Mouse (Mus musculus): Measurements from ENCODE around the gene Lsm3.
"Not testable (repeated sequence)": the region's sequence is repeated elsewhere in the genome, so short reads cannot be mapped to it uniquely, and the experiment has no call there.

Gene Lsm3

DNA sequence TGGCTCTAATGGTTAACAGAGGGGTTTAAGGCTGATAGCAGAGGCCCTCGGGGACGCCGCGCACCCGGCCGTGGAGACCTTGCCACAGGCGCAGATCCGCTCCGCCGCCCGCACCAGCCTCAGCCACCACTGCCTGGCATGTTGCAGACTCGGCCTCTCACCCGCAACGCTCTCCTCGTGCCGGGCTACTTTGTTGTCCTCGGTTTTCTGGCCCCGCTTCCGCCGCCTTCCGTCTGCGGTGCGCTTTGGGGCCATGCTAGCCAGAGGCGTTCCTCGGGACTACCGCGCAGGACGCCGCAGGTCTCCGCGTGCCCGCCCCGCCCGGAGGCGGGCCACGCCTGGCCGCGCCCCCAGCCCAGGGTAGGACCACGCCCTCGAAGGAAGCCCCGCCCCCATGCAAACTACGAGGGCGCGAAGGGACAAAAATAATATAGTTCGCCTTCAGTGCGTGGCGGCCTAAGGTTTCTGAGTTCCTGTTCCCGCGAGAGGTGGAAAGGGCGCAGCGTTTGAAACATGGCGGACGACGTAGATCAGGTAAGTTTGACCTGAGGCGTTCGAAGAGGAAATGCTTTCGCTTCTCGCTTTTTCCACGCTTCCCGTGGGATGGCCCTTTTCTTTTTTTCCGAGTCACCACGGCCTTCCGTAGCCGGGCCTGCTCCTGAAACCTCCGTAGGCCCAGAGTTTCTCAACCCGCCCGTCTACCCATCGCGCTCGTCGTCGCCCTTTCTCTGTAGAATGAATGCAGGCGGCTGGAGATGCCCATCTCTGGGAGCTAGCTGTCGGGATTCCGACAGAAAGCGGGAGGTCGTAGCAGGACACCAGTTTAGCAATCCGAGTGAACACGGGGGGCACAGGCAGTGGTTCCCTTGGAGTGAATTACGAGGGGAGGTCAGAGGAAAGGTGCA is at the start of gene Lsm3, which contains the start of gene Xpc:
TSS of gene Lsm3 (plus strand) at position 384 of the 905 bp plus-strand sequence.
TSS of gene Xpc (minus strand) at position 344 of the 905 bp plus-strand sequence.
- DNase-seq (ENCODE audit: low spot score): peak; percentile 98

DNA sequence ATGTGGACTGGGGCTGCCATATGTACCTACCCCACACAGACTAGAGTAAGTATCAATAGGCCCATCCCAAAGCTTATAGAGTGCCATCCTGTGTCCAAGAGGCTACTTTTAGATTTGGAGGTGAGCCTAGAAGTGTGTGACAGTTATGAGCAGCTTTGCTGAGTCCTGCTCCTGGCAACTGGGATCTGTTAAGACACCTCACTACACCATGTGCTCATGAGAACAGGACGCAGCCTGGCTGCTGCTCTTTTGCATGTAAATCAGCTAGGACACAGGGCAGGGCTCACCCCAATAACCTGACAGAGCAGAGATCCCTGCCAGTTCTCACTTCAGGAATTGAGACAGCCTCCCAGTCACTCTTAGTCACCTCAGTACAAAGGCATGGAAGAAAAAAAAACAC is 48.6 kb upstream of the Lsm3 start:
- DNase-seq (ENCODE audit: low spot score): no peak

DNA sequence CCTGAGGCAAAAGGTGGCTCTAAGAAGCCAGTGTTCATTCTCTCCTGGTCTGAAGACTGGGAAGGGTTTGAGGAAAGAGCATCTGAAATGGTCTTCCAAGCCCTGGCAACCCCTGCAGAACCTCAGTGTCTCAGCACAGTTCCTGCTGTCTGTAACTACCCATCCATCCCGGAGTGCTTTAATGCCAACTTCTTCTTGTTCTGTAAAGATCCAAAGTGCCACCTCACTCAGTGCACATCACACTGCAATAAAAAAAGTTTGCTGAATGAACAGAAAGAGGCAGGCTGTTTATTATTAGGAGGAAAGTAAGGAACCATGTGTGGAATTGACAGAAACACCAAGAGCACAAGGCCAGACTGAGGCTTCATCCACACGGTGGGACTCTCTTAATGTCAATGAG is 45.0 kb upstream of the Lsm3 start:
- no peak for DNase-seq (ENCODE audit: low spot score)

DNA sequence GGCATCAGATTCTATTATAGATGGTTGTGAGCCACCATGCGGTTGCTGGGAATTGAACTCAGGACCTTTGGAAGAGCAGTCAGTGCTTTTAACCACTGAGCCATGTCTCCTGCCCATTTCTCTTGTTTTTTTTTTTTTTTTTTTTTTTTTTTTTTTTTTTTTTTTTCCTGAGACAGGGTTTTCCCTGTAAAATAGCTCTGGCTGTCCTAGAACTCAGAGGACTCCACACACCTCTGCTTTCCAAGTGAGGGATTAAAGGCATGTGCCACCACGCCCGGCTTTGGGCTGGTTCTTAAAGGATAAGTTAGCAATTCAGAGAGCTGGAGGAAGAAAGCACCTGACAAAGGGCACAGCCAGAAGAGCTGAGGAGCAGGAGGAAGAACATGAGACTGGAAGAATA is 44.3 kb upstream of the Lsm3 start:
- not testable (repeated sequence) for DNase-seq (ENCODE audit: low spot score)

DNA sequence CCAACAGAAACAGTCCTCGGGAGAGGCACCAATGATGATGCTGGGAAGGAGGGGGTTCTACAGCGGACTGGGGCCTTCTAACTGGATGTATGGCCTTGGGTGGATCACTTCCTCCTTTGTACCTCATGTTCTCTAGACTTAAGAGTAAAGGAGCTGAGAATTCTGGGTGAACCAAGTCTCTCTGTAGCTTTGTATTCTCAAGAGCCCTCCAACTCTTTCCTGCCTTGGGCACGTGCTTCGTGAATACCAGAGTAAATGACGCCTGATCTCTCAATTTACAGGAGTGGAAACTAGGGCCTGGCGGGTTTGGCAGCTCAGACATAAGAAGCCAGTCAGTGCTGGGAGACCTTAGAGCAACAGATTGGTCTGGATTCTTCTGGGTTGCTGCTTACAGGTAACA is 43.4 kb upstream of the Lsm3 start:
- DNase-seq (ENCODE audit: low spot score): peak; percentile 16

DNA sequence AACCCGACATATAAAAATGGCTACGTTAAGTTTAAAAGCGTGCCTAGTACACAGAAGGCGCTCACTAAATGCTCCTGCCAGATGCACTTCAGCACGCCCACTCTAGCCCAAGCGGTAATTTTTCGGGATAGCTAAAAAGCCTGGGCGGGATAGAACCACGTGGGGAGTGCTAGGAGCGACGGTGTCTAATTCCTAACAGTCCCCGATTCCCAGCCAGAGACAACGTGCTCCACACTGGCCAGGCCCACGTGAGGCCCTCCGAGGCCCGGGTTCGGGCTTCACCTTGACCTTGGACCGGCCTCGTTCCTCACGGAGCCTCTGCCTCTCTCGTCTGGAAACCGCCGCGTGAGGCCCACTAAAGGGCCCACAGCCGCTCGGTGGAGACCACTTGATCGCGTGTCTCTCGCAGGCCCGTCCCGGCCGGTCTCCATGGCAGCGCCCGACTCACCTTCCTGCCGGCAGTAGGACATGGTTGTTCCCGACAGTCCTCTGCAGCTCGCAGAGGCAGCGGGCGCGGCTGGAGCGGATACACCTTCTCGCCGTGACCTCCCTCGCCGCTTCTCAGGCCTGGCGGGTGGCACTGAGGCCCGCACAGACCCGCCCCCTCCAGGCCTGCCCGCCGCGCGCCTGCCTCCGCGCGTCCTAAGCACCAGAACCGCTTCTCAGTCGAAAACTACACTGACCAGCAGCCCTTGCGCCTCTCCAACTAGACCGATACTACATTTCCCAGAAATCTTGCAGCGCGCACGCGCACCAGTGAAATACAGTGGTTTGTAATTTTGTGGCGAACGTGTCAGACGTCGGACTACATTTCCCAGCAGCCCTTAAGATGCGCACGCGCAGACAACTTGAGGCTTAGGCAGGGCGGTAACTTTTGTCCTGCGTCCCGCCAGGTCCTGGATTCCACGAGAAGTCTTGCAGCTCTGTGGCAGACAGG is 42.6 kb upstream of the Lsm3 start, which contains the start of the genes Chchd4 and Tmem43:
TSS of gene Chchd4 (minus strand) at position 679 of the 937 bp plus-strand sequence.
TSS of gene Tmem43 (plus strand) at position 836 of the 937 bp plus-strand sequence.
- DNase-seq (ENCODE audit: low spot score): peak; percentile 99

DNA sequence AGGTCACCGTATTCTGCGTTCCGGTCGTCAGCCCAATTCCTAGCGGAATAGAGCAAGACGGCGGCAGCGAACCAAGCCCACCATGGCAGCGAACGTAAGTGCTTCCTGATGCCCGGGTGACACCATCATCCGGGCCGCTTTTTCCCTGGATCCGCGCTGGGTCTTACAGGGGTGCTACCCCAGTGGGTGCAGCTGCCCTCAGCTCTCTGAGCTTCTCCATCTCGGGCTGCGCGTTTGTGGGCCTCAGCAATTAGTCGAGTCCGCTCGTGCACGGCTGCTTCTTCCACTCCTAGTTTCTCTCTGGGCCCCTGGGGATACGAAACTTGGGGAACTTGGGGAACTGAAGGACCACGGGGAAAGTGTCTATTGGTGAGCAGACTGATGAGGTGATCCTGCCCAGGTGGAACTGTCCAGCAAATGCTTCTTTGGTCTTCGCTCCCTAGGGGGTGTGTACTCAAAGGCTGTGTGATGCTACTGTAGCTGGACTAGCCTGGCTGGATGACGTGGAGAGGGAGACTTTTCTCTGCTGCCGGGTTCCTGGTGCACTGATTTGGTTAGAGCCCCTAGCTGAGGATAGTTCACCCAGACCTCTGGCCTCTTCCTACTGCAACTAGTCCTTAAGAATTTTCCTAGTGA is 41.8 kb upstream of the Lsm3 start:
- no peak for DNase-seq (ENCODE audit: low spot score)

DNA sequence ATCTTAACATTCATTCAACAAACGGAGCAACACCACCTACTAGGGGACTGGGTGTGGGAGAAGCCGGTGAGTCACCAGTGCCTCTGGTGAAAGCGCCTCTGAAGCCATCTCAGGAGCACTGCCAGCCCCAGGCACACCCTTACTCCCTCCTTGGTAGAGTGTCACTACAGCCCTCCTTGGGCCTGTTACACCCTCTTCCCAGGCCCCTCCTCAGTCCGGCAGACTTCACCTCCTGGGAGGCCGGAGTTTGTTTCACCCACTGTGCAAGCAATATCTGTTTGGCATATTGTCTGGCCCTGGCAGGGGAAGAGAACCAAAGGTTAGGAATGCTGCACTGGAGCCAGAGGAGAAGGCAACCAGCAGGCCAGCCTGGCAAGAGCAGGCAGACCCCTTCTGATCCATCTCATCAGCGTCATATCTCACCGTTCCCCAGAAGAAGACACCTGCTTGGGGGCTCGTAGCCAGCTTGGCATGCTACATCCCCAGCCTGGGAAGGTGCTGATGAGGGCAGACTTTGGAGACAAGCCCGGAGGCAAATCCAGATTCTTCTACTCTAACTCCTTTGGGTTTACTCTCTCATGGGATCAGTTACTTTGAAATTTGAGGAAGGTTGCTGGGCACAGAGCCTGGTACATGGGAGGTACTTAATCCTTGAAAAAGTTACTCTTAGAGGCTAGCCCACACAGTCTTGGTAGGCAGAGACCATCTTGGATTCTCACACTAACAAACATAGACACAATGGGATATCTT is 41.1 kb upstream of the Lsm3 start:
- DNase-seq (ENCODE audit: low spot score): peak; percentile 65

DNA sequence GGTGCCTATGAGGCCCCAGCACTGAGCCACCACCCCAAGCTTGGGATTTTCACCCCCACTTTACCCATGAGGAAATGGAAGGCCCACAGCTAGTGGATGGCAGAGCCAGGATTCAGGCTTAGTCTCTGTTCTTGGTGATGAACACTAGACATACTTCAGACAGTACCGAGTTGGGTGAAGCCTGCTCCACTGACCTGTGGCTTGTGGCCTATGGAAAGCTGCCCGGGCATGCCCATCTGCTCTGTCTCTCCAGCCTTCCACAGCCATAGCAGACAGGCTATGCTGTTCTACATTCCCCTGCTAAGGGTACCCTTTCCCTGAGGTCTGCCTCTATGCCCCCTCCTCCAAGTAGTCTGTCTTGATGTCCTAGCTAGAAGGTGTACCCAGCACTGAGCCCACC is 39.2 kb upstream of the Lsm3 start:
- DNase-seq (ENCODE audit: low spot score): no peak

DNA sequence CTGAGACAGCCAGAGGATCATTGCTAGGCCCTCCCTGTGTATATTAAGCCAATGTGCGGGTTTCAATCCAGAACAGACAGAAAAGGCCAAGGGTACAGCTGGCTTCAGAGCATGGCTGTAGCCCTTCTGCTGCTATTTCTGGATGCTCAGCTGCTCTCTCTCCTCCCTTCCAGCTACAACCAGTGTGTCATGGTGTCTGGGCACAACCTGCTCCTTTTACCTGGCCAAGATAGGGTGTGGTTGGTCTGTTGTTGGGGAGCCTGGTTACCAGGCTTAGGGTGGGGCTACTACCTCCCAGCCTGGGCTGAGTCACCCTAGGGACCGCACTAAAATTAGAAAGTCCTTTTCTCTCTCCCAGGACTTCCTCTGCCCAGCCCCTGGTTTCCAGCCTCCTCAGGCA is 32.4 kb upstream of the Lsm3 start:
- DNase-seq (ENCODE audit: low spot score): no peak

DNA sequence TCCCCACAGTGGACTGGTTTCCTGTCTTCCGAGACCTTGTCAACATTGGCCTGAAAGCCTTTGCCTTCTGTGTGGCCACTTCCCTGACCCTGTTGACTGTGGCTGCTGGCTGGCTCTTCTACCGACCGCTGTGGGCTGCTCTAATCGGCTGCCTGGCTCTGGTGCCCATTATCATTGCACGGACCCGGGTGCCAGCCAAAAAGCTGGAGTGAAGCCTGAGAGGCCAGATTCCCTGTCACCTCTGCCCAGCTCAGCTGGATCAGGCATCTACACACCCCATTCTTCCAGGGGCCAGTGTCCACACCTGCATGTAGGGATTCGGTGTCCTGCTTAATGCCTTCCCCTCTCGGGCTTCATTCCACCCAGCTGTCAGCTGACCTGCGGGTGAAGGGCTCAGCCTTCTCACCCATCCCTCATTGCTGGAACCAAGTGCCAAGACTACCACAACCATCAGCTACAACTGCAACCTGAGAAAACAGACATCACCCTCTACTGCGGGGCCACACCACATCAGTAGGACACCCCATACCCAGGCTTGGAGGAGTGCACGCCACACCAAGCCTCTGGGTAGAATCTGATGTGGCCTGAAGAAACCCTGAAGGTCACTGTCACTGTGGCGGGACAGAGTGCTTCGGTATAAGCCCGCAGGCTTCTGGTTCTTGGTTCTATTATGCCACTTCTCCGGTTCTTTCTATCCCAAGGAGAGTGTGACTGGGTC is 28.8 kb upstream of the Lsm3 start:
- no peak for DNase-seq (ENCODE audit: low spot score)

DNA sequence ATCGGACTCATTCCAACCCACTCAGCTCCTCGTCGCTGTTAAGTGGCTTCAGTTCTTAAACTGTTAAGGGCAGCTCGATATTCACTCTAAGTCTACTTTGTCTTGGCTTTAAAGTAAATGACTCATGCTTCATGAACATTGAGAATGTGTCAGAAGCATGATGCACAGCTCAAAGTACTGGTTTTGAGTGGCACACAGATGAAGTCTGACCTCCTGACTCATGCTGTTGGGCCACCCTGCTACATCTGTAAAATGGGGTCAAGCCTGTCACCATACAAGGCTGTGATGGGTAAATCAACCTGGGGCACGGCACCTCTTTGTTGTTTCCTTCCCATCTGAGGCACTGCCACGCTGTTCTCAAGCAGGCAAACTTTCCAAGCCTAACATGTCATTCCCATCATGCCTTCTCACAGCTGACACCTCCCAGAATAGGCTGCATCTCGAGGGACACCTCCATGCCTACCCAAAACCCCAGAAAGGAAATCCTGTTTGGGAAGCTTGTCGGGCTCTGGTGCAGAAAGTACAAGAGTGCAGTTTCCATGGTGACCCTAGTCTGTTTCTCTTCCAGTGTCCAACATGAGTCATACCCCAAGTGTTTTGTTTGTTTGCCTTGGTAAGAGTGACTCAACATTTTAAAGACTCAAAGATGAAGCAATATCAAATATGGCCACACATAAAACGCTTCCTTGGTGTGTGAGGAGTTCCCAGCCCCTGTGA is 27.1 kb upstream of the Lsm3 start:
- peak; percentile 91 for DNase-seq (ENCODE audit: low spot score)

DNA sequence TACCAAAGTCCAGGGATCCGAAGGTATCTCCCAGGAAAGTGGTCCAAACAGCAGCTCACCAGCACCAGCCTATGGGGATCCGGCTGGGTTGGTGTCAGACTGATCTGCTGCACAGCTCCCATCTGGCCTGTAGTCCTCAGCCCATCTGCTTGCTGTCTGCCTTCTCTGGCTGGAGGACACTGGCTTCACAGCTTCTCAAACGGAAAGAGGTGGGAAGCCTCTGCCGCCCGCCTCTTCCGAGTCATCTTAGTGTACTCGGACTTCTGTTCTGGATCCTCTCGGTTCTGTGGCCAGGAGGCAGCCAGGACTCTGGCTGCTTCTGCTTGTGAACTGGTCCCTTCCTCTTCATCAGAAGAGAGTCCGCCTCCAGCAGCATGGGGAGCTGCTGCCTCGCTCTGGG is 25.9 kb upstream of the Lsm3 start:
- no peak for DNase-seq (ENCODE audit: low spot score)

DNA sequence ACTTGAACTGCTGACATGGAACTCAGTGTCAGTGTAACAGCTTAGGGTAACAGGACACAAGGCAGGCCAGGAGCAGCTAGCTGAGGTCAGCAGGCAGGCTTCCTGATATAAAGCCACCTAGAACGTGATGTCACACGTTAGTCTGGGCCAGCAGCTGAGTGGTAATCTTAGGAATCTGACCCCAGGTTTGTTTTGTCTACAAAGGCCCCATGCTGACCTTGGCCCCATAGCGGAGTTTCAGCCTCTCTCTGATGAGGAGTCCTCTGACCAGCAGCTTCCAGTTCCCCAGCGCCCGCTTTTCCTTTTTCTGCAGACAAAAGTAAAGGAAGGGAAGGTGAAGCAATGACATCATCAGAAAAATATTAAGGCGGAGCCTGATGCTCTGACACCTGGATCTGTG is 24.7 kb upstream of the Lsm3 start:
- no peak for DNase-seq (ENCODE audit: low spot score)

DNA sequence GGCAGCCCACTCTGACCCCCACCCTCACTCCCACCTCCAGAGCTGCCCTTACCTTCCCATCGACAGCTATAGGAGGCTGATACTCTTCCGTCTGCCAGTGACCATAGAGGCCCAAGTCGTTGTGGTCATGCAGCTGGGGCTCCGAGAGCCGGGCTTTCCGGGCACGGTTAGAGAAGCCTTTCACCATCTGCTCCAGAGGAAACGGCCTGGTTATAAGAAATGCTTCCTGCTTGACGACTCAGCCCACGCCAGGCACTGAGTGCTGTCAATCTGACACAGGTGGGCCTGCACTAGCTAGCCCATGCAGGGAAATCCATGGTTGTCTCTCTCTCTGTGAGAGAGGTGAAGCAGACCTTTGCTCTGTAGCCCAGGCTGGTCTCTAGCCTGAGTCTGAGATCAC is 22.7 kb upstream of the Lsm3 start:
- no peak for DNase-seq (ENCODE audit: low spot score)

DNA sequence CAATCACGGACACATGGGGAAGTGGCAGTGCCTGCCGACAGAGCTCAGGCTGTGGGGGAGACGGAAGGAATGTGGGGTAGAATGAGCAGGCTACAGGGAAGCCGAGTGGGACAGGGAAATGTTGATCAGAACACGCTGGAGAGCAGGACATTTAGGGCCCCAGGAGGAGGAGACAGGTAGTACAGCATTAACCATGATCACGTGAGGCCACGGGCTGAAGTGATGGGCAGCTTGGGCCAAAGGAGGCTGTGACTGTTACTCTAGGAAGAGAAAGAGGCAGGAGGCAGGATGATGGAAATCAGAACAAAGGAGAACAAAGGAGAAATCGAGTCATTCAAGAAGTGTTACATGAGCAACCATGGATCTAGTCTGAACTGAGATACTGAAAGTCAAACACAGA is 21.2 kb upstream of the Lsm3 start:
- no peak for DNase-seq (ENCODE audit: low spot score)

DNA sequence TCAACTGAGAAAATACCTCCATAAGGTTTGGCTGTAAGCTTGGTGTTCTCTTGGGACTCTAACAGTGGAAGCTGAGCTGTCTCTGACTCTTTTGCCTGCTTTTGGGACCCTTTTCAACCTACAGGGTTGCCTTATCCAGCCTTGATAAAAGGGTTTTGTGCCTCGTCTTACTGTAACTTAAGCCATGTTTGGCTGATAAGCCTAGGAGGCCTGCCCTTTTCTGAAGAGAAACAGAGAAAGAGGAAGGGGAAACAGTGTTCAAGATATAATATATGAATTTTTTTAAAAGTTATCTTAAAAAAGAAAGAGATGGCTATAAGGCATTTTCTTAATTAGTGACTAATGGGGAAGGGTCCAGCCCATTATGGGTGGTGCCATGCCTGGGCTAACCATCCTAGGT is 12.4 kb upstream of the Lsm3 start:
- no peak for DNase-seq (ENCODE audit: low spot score)

DNA sequence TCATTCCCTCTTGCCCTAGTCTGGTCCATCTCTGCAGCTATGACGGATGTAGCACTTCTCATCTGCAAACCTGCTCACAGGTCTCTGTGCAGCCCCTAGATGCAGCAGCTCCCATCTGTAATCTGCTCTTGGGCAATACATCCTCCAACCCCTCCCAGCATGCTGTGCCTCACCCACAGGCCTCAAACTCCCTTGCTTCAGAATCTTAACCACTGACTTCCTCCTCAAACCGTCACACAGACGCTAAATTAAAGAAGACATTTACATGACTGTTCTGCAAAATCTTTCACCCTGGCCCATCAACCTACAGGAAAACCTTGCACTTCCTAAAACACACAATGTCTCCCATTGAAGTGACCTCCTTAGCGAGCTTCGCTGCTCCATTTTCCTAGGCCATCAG is 9.7 kb upstream of the Lsm3 start:
- no peak for DNase-seq (ENCODE audit: low spot score)

DNA sequence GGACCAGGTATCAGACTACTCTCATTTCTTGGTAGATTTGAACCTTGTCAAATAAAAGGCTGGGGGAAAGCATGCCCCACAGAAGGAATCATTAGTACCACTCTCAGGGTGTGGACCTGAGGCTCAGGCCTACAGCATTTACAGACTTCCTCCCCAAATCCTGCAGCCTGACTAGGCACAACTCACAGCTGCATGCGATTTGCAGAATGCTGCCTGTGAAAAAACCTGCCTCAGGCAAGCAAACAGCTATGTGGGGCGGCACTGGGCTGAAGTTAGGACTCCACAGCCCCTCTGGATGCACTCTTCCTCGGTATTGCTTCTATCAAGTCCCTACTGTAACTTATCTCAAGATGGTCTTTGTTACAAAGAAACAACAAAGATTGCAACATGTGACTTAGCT is 7.7 kb upstream of the Lsm3 start:
- DNase-seq (ENCODE audit: low spot score): no peak

DNA sequence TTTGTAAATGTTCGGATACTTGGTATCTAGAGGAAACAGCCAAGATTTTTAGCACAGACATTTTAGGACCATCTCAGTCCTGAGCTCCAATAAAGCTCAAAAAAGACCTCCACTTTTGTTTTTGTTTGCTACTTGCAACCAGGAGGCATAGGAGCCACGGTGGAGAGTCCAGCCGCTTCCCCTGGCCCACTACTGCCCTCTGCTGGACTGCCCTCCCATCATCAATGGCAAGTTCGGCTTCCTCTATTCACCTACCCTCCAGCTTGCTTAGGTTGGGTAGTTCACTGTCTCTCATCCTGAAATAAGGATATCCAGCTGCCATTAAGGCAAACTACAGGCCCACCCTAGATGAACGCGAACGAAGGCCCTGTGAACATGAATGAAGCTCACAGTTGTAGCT is 6.4 kb upstream of the Lsm3 start:
- peak; percentile 73 for DNase-seq (ENCODE audit: low spot score)
